Mouse (Mus musculus) hindbrain, embryonic 11.5 days (tissue): ENCODE results near the gene Lgals4. TPM values are rescaled to one million over a fixed set of nuclear protein-coding genes. Genes with fewer than 3 reads are reported as not detected.

Source experiments
- ATAC-seq: fragments of 200-750 bp; cut with Nextera tagmentation; 2 replicates; pipeline ENCODE4 v1.8.0; 2017; ENCODE audit warnings: mild to moderate bottlenecking, moderate TSS enrichment, moderate library complexity; ENCODE audit not compliant: low FRiP score
- DNase-seq: peaks from one replicate; pipeline ENCODE4 v3.0.0-alpha.2; 2015; ENCODE audit warnings: low spot score
- H3K27ac ChIP-seq: fragments of 300-500 bp; sonication (generic); 2 replicates; pipeline ENCODE4 v1.5.1; 2014; ENCODE audit warnings: mild to moderate bottlenecking, low read depth, low read length
- H3K27me3 ChIP-seq: fragments of 300-500 bp; sonication (generic); 2 replicates; pipeline ENCODE4 v1.6.1; 2014; ENCODE audit warnings: mild to moderate bottlenecking, low read length, moderate library complexity, mixed read lengths; ENCODE audit not compliant: control insufficient read depth, insufficient read depth
- H3K36me3 ChIP-seq: fragments of 300-500 bp; sonication (generic); 2 replicates; pipeline ENCODE4 v1.6.1; 2014; ENCODE audit warnings: mild to moderate bottlenecking, low read length, moderate library complexity, mixed read lengths; ENCODE audit not compliant: control insufficient read depth, insufficient read depth
- H3K4me1 ChIP-seq: fragments of 300-500 bp; sonication (generic); replicated peaks from 2 replicates; pipeline ENCODE4 v1.6.1; 2014; ENCODE audit warnings: low read length, mixed read lengths; ENCODE audit not compliant: control insufficient read depth, insufficient read depth
- H3K4me2 ChIP-seq: fragments of 300-500 bp; sonication (generic); replicated peaks from 2 replicates; pipeline ENCODE4 v1.6.1; 2014; ENCODE audit warnings: mild to moderate bottlenecking, low read depth, low read length
- H3K4me3 ChIP-seq: fragments of 300-500 bp; sonication (generic); 2 replicates; pipeline ENCODE4 v1.5.1; 2014; ENCODE audit warnings: low read depth, low read length
- H3K9ac ChIP-seq: fragments of 300-500 bp; sonication (generic); 2 replicates; pipeline ENCODE4 v1.6.1; 2014; ENCODE audit warnings: low read depth, low read length
- H3K9me3 ChIP-seq: fragments of 300-500 bp; sonication (generic); 2 replicates; pipeline ENCODE4 v1.6.1; 2016; ENCODE audit warnings: low read length; ENCODE audit not compliant: control insufficient read depth
- WGBS: fragments of 180-500 bp; shearing (Covaris S2); extraction: QIAGEN DNeasy Blood & Tissue Kit; methylation state at CpG from one replicate; pipeline ENCODE4 v1.1.7; 2014; 5-methylcytosine and 5-hydroxymethylcytosine counted together
- polyA plus RNA-seq: library from polyadenylated mRNA; unstranded; fragments of >200 nt; fragmentation: Nextera tagmentation; extraction: Ambion mirVana; gene quantifications from 2 replicates; pipeline ENCODE4 v1.2.1, GENCODE M21; 2014

Lgals4 gene
- polyA plus RNA-seq, 1 experiment from 2014 or later: 2.5 TPM

- peak; percentile 70 for ATAC-seq
- DNase-seq: peak; percentile 93
- peak within 1 kb of the TSS; percentile 40 for H3K4me3 ChIP-seq
- H3K9me3 ChIP-seq: no peaks in the 10 kb centered on the region
- WGBS: 3% methylated on average over 33 of the region's 33 CpGs
- H3K27me3 ChIP-seq: no peaks in the 10 kb centered on the region
- H3K9ac ChIP-seq: peak within 1 kb of the TSS; percentile 62
- H3K4me2 ChIP-seq: peak within 1 kb of the TSS; percentile 39
- peaks cover 14% of the 10 kb centered on the region for H3K36me3 ChIP-seq
- peak within 1 kb of the TSS; percentile 32 for H3K27ac ChIP-seq
- H3K4me1 ChIP-seq: 0 out of 2 replicates have a peak, but pooled peaks cover 1% of the 10 kb centered on the region
Measured at GRCm38 (mm10) chr7:28824941-28825685, 8.5 kb upstream of the Lgals4 start, which contains the start of gene Ech1. Gene Ech1 (plus strand): TSS chr7:28825217.

- no peaks in the 10 kb centered on the region for H3K27me3 ChIP-seq
- H3K9me3 ChIP-seq: no peaks in the 10 kb centered on the region
- DNase-seq (no peak), ATAC-seq (no peak)
- H3K4me3 ChIP-seq: peak overlapping the region; percentile 40
- 0 out of 2 replicates have a peak overlapping the region, but pooled peaks have one; percentile 4 for H3K27ac ChIP-seq
- peak overlapping the region; percentile 62 for H3K9ac ChIP-seq
- WGBS: 69% methylated on average over 11 of the region's 11 CpGs
- peak overlapping the region; percentile 39 for H3K4me2 ChIP-seq
- H3K36me3 ChIP-seq: peaks cover 13% of the 10 kb centered on the region
- no peaks in the 10 kb centered on the region for H3K4me1 ChIP-seq
Measured at GRCm38 (mm10) chr7:28825686-28826401, 7.8 kb upstream of the Lgals4 start.

DNA sequence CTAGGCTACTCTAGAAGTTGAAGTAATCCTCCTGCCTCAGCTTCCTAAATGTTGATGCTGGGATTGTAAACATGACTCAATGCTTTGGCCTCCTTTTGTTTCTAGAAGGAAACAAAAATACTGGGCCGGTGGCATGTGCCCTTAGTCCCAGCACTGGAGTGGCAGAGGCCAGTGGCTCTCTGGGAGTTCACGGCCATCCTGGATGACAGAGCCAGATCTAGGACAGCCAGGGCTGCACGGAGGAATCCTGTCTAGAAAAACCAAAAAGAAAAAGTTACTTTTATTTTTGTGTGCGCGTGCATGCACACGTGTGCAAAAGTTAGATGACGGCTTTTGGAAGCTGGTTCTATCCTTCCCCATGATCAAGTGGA, 7.3 kb upstream of the Lgals4 start:
- Histone ChIP-seq H3K9ac (no peak overlapping the region), H3K9me3 (no peaks in the 10 kb centered on the region), H3K36me3 (peaks cover 8% of the 10 kb centered on the region), H3K27ac (no peak overlapping the region), H3K4me1 (no peaks in the 10 kb centered on the region), H3K4me2 (no peak overlapping the region; the same call in 1 of the 2 replicates), H3K27me3 (no peaks in the 10 kb centered on the region), H3K4me3 (no peak overlapping the region)
- 94% methylated on average over 7 of the region's 7 CpGs for WGBS
- DNase-seq: no peak
- no peak for ATAC-seq

DNA sequence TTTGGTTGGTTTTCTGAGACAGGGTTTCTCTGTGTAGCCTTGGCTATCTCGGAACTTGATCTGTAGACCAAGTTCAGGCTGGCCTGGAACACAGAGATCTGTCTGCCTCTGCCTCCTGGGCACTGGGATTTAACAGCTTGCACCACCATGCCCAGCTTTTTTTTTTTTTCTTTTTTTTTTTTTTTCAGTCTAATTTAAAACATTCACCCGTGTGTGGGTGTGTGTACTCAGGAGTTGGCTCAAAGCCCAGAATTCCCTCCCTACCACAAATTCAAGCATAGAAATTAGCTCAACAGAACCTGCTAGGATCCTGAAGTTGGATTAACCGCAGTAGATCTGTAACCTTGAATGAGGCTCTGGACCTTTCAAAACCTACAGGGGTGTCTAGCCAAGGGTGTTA, 6.3 kb upstream of the Lgals4 start:
- ATAC-seq (no peak), DNase-seq (no peak)
- 79% methylated on average over 3 of the region's 3 CpGs for WGBS
- no peaks in the 10 kb centered on the region for H3K27me3 ChIP-seq
- H3K4me2 ChIP-seq: no peak overlapping the region
- H3K4me1 ChIP-seq: no peaks in the 10 kb centered on the region
- peaks cover 3% of the 10 kb centered on the region; the same call in 1 of the 2 replicates for H3K36me3 ChIP-seq
- no peak overlapping the region for H3K9ac ChIP-seq
- H3K9me3 ChIP-seq: no peaks in the 10 kb centered on the region
- H3K27ac ChIP-seq: no peak overlapping the region
- no peak overlapping the region for H3K4me3 ChIP-seq

GRCm38 (mm10) chr7:28829821-28830220, 3.8 kb upstream of the Lgals4 start:
- DNase-seq (no peak), ATAC-seq (no peak)
- Histone ChIP-seq H3K4me3 (no peak overlapping the region), H3K4me2 (no peak overlapping the region), H3K36me3 (no peaks in the 10 kb centered on the region), H3K4me1 (no peaks in the 10 kb centered on the region), H3K27me3 (no peaks in the 10 kb centered on the region), H3K9ac (no peak overlapping the region), H3K9me3 (no peaks in the 10 kb centered on the region), H3K27ac (no peak overlapping the region)
- 95% methylated on average over 8 of the region's 8 CpGs for WGBS

GRCm38 (mm10) chr7:28830981-28831380, 2.7 kb upstream of the Lgals4 start:
- WGBS: 92% methylated on average over 5 of the region's 5 CpGs
- H3K9ac ChIP-seq: no peak overlapping the region
- no peaks in the 10 kb centered on the region for H3K27me3 ChIP-seq
- no peaks in the 10 kb centered on the region for H3K4me1 ChIP-seq
- H3K4me3 ChIP-seq: no peak overlapping the region
- no peaks in the 10 kb centered on the region for H3K9me3 ChIP-seq
- H3K27ac ChIP-seq: no peak overlapping the region
- DNase-seq (no peak), ATAC-seq (no peak)
- H3K36me3 ChIP-seq: no peaks in the 10 kb centered on the region
- no peak overlapping the region for H3K4me2 ChIP-seq

GRCm38 (mm10) chr7:28831411-28832125, 2.1 kb upstream of the Lgals4 start:
- DNase-seq: no peak
- Histone ChIP-seq H3K36me3 (no peaks in the 10 kb centered on the region), H3K27me3 (no peaks in the 10 kb centered on the region), H3K4me2 (no peak overlapping the region), H3K4me1 (no peaks in the 10 kb centered on the region), H3K9ac (no peak overlapping the region), H3K4me3 (no peak overlapping the region), H3K27ac (no peak overlapping the region), H3K9me3 (no peaks in the 10 kb centered on the region)
- 93% methylated on average over 17 of the region's 17 CpGs for WGBS
- ATAC-seq: no peak

DNA sequence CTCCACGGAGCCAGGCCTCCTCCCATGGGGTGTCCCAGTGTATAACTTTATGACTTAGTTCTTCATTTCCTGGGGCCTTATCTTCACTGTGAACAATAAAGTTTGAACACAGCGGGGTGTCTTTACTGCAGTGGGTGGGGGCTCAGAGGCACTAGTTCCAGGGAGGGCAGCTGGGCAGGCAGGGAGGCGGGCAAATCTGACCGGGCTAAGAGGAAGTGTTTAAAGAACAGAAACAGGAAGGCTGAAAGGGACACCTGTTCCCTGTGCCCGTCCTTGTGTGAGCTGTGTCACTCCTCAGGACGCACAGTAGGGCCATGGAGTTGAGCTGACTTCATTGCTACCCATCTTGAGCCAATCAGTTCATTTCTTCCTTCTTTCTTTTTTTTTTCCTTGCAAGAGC, 1.5 kb upstream of the Lgals4 start:
- Histone ChIP-seq H3K9me3 (no peaks in the 10 kb centered on the region), H3K4me1 (no peaks in the 10 kb centered on the region), H3K9ac (no peak overlapping the region), H3K27me3 (no peaks in the 10 kb centered on the region), H3K4me2 (no peak overlapping the region), H3K36me3 (no peaks in the 10 kb centered on the region), H3K4me3 (no peak overlapping the region), H3K27ac (no peak overlapping the region)
- DNase-seq (no peak), ATAC-seq (no peak)
- 86% methylated on average over 6 of the region's 6 CpGs for WGBS
